Mouse (Mus musculus): ENCODE results near the gene Vmn2r112. TPM values are rescaled to one million over a fixed set of nuclear protein-coding genes. Genes with fewer than 3 reads are reported as not detected.

The Vmn2r112 gene
- not detected for total RNA-seq (2023)

DNA sequence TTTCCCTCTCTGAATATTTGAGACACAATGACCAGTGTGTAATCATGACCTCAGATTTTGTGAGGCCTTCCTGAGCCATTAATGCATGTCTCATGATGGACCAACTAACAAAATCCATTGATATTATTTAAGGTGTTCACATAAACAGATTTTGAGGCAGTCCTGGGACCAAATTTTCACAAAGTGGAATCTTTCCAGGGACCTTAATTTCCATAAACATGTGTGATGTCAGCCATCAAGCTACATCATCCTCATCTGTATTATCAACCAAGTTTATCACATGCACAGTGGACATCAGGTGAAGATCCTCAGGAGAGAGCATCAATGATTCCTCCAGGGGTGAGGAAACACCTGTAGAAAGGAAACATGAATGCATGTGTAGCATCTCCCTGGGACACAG, at the start of gene Vmn2r112:
Gene Vmn2r112 (plus strand): TSS at position 301 of the 400 bp plus-strand sequence.

GRCm38 (mm10) chr17:22573382-22573781, 27.4 kb upstream of the Vmn2r112 start, which contains the start of gene Vmn2r111:
TSS of gene Vmn2r111 (minus strand) at chr17:22573482.

Other genes with a start within 250 kb of the Vmn2r112 start
- gene Zfp944, start 239.6 kb upstream of the Vmn2r112 start, total RNA-seq (2023): 10 to 100 TPM; 10.7 to 11.0 TPM
- gene Zfp758, start 239.5 kb upstream of the Vmn2r112 start, total RNA-seq (2023): 10 to 100 TPM in 1 of 2 experiments, 1 to 10 TPM in 1; 9.0 to 11.6 TPM
- 1 to 10 TPM; 3.7 to 5.2 TPM for gene Zfp946, start 176.7 kb upstream of the Vmn2r112 start, total RNA-seq (2023)
- not detected for gene Vmn2r111, start 27.5 kb upstream of the Vmn2r112 start, total RNA-seq (2023)

All from monocyte, adult 59 days (primary cell).